Mouse (Mus musculus): ENCODE results near the gene Elovl6. TPM values are rescaled to one million over a fixed set of nuclear protein-coding genes. Genes with fewer than 3 reads are reported as not detected.

The Elovl6 gene
- total RNA-seq (2014; fragmentation: Nextera tagmentation) (24.6 and 31.6 TPM in 2 replicates), total RNA-seq (2017) (10.9 and 13.2 TPM in 2 replicates)

DNA sequence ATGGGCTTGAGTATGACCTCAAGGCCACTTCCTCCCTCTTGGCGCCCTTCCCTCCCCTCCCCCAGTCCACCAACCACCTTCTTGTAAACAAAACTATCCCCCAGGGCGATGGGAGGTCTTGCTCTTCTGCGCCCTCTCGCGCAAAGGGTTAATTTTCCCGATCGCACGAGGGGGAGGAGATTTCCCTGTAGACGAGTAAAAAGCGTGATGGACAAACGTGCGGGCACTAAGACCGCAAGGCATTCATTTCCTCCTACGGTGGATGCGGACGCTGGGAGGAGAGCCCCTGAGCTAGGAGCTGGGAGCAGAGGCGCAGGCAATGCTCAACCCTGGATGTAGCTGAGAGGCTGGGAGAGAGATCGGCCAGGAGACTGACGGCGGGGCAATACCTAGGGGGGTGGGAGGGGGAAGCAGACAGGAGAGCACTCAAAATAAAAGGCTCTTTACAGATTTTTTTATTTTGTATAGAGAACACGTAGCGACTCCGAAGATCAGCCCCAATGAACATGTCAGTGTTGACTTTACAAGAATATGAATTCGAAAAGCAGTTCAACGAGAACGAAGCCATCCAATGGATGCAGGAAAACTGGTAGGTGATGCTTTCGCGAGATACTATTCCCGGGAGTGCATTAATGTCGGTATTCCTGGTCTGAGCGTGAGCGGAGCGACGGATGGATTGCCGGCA lies at the start of gene Elovl6:
Gene Elovl6 (plus strand): TSS at position 176 of the 685 bp plus-strand sequence.
- peak; percentile 54 for ATAC-seq (replicated peaks; ENCODE audit: poor library complexity, severe bottlenecking)

DNA sequence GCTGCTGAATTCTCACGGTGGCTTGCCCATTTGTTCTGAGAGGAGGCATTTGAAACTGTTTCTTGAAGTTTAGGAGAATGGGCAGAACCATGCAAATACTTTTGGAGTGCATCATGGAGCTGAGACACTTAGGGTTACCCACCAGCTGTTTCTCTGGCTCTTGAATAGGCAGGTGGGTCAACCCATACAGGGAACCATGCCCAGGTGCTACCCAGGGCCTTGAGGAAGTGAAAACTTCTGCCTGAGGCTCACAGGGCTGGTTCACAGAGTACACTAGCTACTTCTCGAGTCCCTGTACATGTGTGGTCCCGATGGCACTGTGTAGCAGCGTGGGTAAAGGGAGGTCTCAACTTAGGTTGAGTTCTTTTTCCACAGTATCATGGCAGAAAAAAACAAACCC lies 43.4 kb upstream of the Elovl6 start:
- peak; percentile 20 for ATAC-seq (replicated peaks; ENCODE audit: poor library complexity, severe bottlenecking)

DNA sequence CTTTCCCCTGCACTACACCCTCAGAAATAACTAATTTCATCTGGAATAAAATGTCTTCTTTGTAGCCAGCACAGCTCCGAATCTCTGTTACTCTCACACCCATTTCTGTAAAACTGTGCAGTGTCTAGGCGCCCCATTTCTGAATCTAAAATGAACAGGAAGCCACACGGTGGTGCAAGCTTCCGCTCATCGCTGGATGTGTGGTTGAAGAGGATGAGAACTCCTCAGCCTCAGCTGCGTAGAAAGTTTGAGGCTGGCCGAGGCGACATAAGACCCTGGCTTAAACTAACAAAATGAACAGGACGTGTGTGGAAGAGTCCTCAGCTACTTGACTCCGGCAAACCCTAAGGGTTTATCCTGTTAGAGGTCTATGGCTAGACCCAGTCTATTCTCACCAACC lies 38.0 kb upstream of the Elovl6 start:
- ATAC-seq (replicated peaks; ENCODE audit: poor library complexity, severe bottlenecking), result peak; percentile 99

DNA sequence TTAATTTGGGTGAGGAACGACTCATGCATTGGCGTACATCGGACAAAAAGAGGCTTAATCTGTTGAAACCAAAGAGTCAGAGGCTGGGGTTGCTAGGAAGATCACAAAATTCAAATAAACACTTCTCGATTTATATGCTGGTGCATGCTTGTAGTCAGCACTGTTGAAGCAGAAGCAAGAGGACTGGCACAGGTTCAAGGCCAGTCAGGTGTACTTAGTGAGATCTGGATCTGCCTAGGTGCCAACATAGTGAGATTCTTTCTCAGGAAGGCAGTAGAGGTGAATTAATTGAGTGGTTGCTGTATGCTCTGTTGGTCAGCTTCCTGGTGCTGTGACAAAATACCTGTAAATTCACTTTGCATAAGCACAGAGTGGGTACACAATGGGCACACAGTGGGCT lies 37.4 kb upstream of the Elovl6 start:
- peak; percentile 18 for ATAC-seq (replicated peaks; ENCODE audit: poor library complexity, severe bottlenecking)

DNA sequence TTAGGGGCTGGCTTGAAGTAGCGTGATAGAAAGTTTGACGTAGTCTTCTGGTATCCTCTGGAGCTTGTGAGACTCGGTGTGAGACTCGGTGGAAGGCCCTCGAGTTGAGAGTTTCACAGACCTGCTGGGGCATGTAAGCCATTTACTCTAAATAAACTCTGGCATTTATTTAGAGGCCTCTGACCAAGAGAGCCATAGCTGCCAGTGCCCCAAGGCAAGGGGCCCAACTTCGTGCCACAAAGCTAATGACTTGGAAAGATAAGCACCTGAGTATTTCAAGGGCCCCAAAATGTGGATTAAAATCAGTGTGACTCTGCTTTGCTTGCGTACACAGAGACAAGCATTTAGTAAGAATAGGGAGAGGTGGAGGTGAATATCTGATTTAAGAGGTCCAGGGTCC lies 28.4 kb upstream of the Elovl6 start:
- ATAC-seq (replicated peaks; ENCODE audit: poor library complexity, severe bottlenecking), result no peak

DNA sequence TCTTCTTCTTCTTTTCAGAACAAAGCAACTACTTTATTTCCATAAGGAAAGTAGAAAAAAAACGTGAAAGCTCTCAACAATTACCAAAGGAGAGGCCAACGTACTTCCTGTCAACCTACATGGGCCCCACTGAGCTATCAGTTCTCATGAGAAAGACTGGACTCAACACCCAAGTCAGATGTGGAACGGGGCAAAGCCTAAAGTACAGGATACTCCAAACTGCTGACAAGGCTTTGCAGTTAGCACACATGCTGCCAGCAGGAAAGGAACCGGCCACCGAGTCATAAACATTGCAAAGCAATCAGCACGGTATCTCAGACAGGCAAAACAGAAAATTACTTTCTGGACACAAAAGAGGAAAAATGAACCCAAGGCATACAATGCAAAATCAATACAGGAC lies 27.2 kb upstream of the Elovl6 start:
- no peak for ATAC-seq (replicated peaks; ENCODE audit: poor library complexity, severe bottlenecking)

DNA sequence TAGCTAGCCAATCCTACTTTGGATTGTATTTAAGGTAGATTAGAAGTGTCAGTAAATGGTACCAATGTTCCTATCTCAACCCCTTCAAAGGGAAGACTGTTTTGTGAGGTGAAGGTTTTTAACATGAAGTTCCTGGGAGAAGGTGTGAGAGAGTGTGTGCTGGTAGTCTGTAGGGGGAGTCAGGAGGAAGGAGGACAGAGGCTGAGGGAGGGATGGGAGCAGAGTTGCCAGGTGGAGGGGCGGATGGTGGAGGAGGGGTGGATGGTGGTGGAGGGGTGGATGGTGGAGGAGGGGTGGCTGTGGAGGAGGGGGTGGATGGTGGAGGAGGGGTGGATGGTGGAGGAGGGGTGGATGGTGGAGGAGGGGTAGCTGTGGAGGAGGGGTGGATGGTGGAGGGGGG lies 24.4 kb upstream of the Elovl6 start:
- no peak for ATAC-seq (replicated peaks; ENCODE audit: poor library complexity, severe bottlenecking)

DNA sequence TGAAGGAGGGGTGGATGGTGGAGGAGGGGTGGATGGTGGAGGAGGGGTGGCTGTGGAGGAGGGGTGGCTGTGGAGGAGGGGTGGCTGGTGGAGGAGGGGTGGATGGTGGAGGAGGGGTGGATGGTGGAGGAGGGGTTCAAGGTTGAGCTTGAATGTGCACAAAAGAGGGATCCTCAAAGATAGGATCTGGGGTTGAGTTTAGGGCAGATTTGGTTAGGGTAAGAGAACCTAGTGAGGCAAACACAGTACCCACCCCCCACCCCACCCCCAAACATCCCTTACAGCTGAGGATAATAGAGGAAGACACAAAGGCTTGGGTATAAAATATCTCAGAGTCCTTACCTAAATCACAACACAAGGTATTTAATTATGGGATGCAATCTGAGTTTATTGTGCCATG lies 23.6 kb upstream of the Elovl6 start:
- ATAC-seq (replicated peaks; ENCODE audit: poor library complexity, severe bottlenecking), result no peak

DNA sequence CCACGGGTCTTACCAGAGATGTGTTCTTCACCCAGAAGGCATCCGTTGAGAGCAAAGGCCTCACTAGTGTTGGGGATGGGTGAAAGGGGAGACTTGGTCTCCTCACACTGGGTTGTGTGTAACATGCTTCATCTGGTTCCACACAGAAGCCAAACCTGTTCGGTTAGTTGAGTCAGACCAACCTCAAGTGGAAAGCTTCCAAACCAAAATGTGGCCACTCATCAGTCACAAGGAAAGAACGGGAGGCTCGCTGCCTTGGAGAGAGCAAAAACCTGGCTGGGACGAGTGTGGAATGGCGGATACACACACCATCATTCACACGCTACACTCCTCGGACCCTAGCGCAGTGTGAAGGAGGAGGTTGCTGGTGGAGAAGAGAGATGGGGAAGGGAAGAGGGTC lies 22.4 kb upstream of the Elovl6 start:
- ATAC-seq (replicated peaks; ENCODE audit: poor library complexity, severe bottlenecking), result peak; percentile 50

DNA sequence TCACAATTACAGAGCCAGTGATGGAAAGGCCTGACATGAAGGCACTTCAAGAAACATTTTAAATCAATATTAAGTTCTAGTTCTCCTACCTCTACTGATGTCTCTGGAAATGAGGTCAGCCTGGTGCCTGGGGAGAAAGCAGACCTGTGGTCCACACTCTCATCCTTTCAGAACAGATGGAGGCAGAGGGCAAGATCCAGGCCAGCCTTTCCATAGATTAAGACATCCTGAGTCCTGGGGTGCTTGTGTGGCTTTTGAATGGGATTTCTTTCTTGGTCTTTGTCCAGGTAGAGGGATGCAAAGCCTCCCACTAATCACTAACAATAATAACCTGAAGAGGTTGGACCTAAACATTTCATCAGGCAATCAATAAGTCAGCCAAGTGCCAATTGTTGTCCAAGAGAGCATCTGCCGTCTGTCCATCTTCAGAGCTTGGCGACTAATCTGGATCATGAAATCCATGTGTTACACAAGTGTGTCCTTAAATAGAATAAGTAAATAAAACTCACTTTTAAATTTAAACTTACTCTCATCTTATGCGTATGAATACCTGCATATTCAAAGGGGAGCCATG lies 16.2 kb upstream of the Elovl6 start:
- ATAC-seq (replicated peaks; ENCODE audit: poor library complexity, severe bottlenecking), result no peak

DNA sequence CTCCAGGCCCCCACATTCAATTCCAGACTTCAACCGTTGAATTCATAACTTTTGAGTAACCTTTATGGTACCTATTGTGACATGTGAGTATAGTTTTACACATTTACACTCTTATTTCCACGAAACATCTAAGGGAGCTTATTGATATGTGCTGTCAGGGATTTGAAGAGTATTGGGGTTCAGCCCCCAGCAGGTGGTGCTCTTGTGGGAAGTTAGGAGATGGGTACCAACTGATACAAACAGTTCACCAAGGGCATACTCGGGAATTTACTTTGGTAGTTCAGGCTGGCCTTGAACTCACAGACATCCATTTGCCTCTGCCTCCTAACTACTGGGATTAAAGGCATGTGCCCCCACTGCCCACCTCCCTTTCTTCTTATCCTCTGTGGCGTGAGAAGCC lies 11.7 kb upstream of the Elovl6 start:
- ATAC-seq (replicated peaks; ENCODE audit: poor library complexity, severe bottlenecking), result no peak

DNA sequence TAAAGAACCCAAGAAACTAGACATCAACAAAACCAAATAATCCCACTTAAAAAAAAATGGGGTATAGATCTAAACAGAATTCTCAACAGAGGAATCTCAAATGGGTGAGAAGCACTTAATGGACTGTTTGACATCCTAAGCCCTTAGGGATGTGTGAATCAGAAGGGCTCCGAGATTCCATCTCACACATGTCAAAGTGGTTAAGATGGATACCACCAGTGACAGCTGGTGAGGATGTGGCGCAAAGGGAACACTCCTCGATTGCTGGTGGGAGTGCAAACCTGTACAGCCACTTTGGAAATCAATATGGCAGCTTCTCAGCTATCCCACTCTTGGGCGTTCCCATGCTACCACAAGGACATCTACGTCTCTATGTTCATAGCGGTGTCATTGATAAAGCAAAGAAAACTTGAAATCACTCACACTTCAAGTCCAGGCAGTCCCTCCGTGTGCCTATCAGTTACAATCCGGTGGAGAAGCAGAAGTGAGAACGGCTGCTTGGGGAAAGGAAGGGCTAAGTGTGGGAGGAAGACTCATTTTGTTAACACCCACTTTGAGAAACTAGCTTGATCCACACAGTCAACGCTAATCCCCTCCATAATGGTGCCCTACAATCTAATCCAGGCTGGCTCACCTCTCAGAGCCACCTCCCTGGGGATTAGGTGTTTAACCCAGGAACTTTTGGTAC lies 8.6 kb upstream of the Elovl6 start:
- peak; percentile 97 for ATAC-seq (replicated peaks; ENCODE audit: poor library complexity, severe bottlenecking)

DNA sequence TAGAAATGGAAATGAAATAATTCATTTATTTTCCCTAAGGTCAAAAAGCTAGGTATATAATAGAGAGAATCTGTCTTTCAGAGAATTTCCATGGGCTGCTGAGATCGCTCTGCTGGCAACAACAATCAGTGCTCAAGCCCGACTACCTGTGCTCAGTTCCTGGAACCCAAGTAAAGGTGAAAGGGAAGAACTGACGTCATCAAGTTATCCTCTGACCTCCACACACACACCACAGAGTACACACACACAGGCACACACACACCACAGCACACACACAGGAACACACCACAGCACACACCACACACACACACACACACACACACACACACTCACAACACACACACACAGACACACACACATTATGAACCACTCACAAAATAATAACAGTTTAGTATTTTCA lies 5.1 kb upstream of the Elovl6 start:
- no peak for ATAC-seq (replicated peaks; ENCODE audit: poor library complexity, severe bottlenecking)

DNA sequence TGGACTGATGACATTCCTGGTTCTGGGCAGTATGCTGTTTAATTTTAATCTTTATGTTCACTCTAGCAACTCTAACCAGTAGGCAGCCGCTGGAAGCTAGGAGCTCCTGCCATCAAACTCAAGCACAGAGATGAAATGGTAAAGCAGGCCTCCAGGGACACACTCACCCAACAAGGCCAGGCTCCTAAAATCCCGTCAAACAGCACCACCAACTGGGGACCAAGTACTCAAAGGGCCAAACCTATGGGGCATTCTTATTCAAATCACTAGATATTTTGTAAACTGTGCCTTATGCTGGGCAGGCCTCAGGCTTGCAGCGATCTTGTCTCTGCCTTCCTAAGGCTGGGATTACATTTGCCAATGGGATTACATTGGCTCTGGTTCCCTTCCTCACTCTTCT lies 2.8 kb upstream of the Elovl6 start:
- ATAC-seq (replicated peaks; ENCODE audit: poor library complexity, severe bottlenecking), result no peak

DNA sequence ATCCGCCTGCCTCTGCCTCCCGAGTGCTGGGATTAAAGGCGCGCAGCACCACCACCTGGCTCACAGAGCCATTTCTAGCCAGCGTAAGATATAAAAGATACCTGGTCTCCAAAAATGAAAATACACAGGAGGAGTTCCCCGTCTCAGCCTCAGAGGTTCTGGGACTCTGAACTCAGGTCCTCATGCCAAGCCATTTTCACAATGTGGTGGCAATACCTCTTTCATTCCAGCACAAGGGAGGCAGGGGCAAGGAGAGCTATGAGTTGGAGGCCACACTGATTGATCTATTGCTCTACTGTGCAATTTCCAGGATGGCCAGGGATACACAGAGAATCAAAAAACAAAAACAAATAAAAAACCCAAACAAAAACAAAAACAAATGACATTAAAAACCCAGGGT lies 1.7 kb upstream of the Elovl6 start:
- no peak for ATAC-seq (replicated peaks; ENCODE audit: poor library complexity, severe bottlenecking)

DNA sequence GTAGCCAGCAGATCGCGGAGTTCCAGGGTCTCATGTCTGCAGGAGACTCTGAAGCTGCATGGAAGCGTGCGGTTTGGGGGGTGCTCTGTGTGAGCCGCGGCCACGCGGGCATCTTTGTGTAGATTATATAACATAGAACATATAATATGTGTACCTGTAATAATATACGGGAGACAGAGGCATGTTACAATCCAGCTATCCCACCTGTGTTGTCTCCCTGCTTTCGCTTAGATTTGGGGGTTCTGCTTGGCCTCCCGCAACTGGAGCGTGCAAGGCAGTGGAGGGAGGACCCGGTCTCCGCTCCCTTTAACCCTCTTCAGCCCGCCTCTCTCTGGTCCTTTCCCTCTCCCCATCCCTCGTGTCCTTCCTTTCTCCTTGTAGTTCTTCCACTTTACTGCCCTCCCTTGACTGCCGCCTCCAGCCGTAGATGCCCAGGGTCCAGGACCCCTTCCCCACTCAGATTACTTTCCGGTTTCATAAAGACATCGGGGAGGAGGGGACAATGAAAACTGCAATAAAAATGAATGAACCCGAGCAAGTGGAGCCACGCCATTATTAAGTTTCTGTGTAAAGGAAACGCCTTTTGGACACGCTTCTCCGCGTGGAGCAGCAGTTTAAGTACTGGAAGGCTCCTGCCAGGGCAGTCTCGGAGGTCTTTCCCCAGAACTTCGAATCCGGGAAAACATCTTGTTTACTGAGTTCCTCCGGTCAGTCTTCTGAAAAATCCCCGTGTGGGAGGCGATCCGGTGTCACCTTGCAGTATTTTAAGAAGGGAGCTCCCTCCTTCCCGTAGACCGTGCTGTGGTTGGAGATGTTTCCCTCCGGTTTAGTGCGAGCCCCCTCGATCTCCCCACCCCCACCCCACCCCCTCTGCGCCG lies 949 bp downstream of the Elovl6 start:
- 0 out of 2 replicates have a peak, but pooled peaks have one; percentile 13 for ATAC-seq (replicated peaks; ENCODE audit: poor library complexity, severe bottlenecking)

DNA sequence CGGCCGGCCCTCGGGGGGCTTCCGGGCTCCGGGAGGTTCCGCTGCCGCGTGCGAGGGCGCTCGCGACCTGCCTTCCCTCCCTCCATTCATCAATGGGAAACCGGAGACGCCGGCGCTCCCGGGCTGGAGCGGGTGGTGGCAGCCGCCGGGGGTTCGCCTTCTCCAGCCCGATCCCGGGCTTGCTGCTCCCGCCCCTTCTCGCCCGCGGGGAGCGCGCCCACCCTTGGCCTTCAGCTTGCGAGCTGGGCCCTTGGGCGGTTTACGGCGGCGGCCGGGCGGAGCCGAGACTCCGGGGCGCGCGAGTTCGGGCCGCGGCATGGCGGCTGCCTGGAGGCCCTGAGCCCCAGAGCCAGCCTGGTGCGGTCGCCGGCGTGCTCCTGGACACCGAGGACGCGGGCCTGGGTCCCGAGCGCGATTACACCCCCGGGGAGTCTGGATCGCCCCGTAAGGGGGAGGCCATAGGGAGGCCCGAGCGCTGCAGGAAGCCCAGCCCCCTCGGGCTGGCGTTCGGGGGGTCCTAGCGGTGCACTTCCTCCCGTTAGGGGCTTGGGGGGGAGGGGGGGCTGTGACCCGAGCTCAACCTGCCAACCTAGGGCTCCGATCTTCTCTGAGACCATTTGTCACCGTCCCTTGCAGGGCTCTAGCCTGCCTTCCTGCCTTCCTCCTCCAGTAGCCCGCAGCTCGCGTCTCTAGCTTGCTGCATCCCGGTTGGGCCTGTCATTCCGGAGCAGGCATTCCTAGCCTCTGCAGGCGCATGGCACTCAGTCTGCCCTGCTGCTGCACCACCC lies 1.8 kb downstream of the Elovl6 start:
- peak; percentile 27 for ATAC-seq (replicated peaks; ENCODE audit: poor library complexity, severe bottlenecking)

DNA sequence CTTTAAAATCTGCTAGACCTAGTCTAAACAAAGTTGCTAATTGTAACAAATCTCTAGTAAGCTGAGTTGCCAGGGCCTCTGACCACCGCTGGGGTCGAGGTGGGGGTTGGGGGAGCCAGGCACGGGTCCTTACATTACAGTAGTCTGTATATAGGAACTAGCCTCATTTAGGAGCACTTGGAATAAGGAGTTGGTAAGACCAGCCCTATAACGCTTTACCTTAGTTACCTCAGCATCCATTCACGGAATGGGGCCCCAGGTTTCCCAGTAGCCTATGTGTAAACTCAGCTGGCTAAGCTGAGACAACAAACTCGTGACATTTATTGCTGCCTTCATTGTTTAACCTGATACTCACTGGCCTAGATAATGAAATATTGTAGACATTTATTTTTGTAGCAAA lies 3.3 kb downstream of the Elovl6 start:
- no peak for ATAC-seq (replicated peaks; ENCODE audit: poor library complexity, severe bottlenecking)

DNA sequence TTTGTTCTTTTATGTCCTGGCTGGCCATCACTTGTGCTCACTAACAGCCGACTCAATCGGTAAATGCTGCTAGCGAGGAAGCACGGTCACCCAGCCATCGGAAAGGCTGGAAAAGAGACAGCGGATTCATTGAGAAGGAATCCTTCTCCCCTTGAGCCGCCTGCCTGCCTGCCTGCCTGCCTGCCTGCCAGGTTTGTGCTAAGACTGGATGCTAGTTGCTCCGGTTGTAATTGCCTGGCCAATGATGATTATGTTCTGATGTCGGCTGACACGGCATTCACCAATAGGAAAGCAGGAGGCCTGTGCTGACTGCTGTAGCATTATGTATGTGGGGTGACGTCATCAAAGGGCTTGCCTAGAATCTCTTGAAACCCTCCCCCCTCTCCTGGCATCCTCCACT lies 4.0 kb downstream of the Elovl6 start:
- ATAC-seq (replicated peaks; ENCODE audit: poor library complexity, severe bottlenecking), result peak; percentile 74

DNA sequence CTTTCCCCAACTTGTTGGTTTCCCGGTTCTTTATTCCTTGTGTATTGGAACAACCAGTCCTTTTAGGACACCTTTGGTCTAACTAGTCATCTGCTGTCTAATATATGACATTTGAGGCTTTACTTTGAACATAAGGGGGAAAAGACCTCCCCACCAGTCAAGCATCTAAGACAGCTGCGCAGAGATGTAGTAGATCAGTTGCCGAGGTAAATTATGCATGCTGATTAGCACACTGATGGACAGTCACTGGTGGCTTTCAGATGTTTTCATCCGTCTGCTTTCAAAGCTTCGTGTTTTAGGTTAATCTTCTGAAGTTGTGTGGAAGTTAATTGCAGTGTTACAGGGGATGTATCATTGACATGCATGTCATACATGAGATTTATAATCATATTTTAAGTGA lies 5.8 kb downstream of the Elovl6 start:
- no peak for ATAC-seq (replicated peaks; ENCODE audit: poor library complexity, severe bottlenecking)
